Mouse (Mus musculus) olfactory bulb, adult 2 months (tissue): ENCODE data around the gene Gm42715.

Experiments used
- CTCF ChIP-seq: fragments of 200-500 bp; IDR thresholded peaks from 2 replicates; pipeline ENCODE4 v1.5.1; 2012; ENCODE audit warnings: low read depth, mild to moderate bottlenecking, low read length, moderate library complexity; ENCODE audit not compliant: insufficient read depth
- POLR2A ChIP-seq: fragments of 200-500 bp; IDR thresholded peaks from 2 replicates; pipeline ENCODE4 v1.6.1; 2012; ENCODE audit warnings: mild to moderate bottlenecking, low read depth, low read length, moderate library complexity; ENCODE audit not compliant: insufficient read depth

GRCm38 (mm10) chr7:127589637-127590036, 70.3 kb downstream of the Gm42715 start:
- no peak for TF ChIP-seq CTCF
- TF ChIP-seq POLR2A: no peak
